Comparison of ENCODE assay signal across 7 mouse cellular contexts in genomic region chr7:137312933-137313182, GRCm38 (mm10). TPM values are rescaled to one million over a fixed set of nuclear protein-coding genes. Genes with fewer than 3 reads are reported as not detected.
DNase-seq lines count a peak whose midpoint lies in the region; ATAC-seq and TF ChIP-seq lines count a peak whose summit lies in the region.

No protein-coding gene starts in this region.

- ATAC-seq in lung, postnatal 0 days = no peak
- no peak for ATAC-seq in forebrain, embryonic 12.5 days (ENCODE audit: low FRiP score)
- ATAC-seq in limb, embryonic 11.5 days (ENCODE audit: insufficient number of reproducible peaks, low FRiP score, low TSS enrichment, low read depth) = no peak

- H3K4me3 ChIP-seq in lung, postnatal 0 days (ENCODE audit: low read depth, low read length) = peak overlapping the region; percentile 60
- peak overlapping the region; percentile 61 for H3K4me3 ChIP-seq in forebrain, embryonic 12.5 days (replicated peaks)
- peak overlapping the region; percentile 83 for H3K4me3 ChIP-seq in limb, embryonic 11.5 days (ENCODE audit: low read depth, low read length)
- H3K4me3 ChIP-seq in small intestine, adult 2 months (ENCODE audit: low read depth, low read length) = peak overlapping the region; percentile 71

- no peaks in the 10 kb centered on the region for H3K36me3 ChIP-seq in lung, postnatal 0 days (ENCODE audit: insufficient read depth, low read length)
- no peaks in the 10 kb centered on the region for H3K36me3 ChIP-seq in forebrain, embryonic 12.5 days (replicated peaks)
- no peaks in the 10 kb centered on the region for H3K36me3 ChIP-seq in limb, embryonic 11.5 days (ENCODE audit: control insufficient read depth, insufficient read depth, low read length)
- H3K36me3 ChIP-seq in small intestine, adult 2 months (ENCODE audit: control insufficient read depth, insufficient read depth, low read length) = no peaks in the 10 kb centered on the region

- peak overlapping the region; percentile 98 for H3K4me2 ChIP-seq in lung, postnatal 0 days (replicated peaks; ENCODE audit: low read depth, low read length)
- peak overlapping the region; percentile 93 for H3K4me2 ChIP-seq in forebrain, embryonic 12.5 days
- H3K4me2 ChIP-seq in limb, embryonic 11.5 days (ENCODE audit: low read depth, severe bottlenecking) = peak overlapping the region; percentile 95

- peaks cover 98% of the 10 kb centered on the region for H3K27me3 ChIP-seq in lung, postnatal 0 days (replicated peaks; ENCODE audit: insufficient read depth, low read length)
- peaks cover 93% of the 10 kb centered on the region for H3K27me3 ChIP-seq in forebrain, embryonic 12.5 days
- peaks cover 43% of the 10 kb centered on the region for H3K27me3 ChIP-seq in limb, embryonic 11.5 days (ENCODE audit: control insufficient read depth, insufficient read depth, low read length)
- H3K27me3 ChIP-seq in small intestine, adult 2 months (ENCODE audit: control insufficient read depth, insufficient read depth, low read length) = peaks cover 90% of the 10 kb centered on the region

- no peak for TF ChIP-seq EP300 in lung, postnatal 0 days (IDR thresholded peaks at IDR 0.05)

- no peak overlapping the region for H3K27ac ChIP-seq in lung, postnatal 0 days (ENCODE audit: low read length)
- 0 out of 2 replicates have a peak overlapping the region, but pooled peaks have one; percentile 80 for H3K27ac ChIP-seq in forebrain, embryonic 12.5 days
- no peak overlapping the region for H3K27ac ChIP-seq in limb, embryonic 11.5 days (replicated peaks; ENCODE audit: low read depth, low read length)
- no peak overlapping the region for H3K27ac ChIP-seq in small intestine, adult 2 months (ENCODE audit: insufficient read depth, low read depth, low read length)

- H3K9ac ChIP-seq in lung, postnatal 0 days (replicated peaks; ENCODE audit: low read depth) = no peak overlapping the region
- peak overlapping the region; percentile 70 for H3K9ac ChIP-seq in forebrain, embryonic 12.5 days
- peak overlapping the region; percentile 93 for H3K9ac ChIP-seq in limb, embryonic 11.5 days (ENCODE audit: low read length)

- TF ChIP-seq POLR2A in small intestine, adult 2 months (IDR thresholded peaks at IDR 0.05; ENCODE audit: low read depth, low read length) = no peak

- no peak for TF ChIP-seq CTCF in lung, postnatal 0 days (IDR thresholded peaks at IDR 0.05)
- TF ChIP-seq CTCF in small intestine, adult 2 months (IDR thresholded peaks at IDR 0.05; ENCODE audit: extremely low read depth, insufficient read length, insufficient replicate concordance, low read depth, low read length) = no peak

- peaks cover 19% of the 10 kb centered on the region; the same call in 1 of the 2 replicates for H3K4me1 ChIP-seq in lung, postnatal 0 days (ENCODE audit: insufficient read depth, low read depth, low read length)
- peaks cover 74% of the 10 kb centered on the region for H3K4me1 ChIP-seq in forebrain, embryonic 12.5 days
- peaks cover 46% of the 10 kb centered on the region for H3K4me1 ChIP-seq in limb, embryonic 11.5 days (ENCODE audit: control insufficient read depth, insufficient read depth, low read length)
- peaks cover 10% of the 10 kb centered on the region for H3K4me1 ChIP-seq in small intestine, adult 2 months (ENCODE audit: control insufficient read depth, insufficient read depth, insufficient read length, low read length)

- no peak for DNase-seq in lung, postnatal 0 days (ENCODE audit: low spot score)
- no peak for DNase-seq in lung, postnatal 36 days
- DNase-seq in limb, embryonic 11.5 days (ENCODE audit: low spot score) = no peak
- DNase-seq in thymus, postnatal 4 days = no peak
- no peak for DNase-seq in adrenal gland, adult 18-20 months (ENCODE audit: low spot score in 2 of 2)

- 1% methylated on average over 10 of the region's 10 CpGs for WGBS in lung, postnatal 0 days
- WGBS in forebrain, embryonic 12.5 days = 0% methylated on average over 10 of the region's 10 CpGs
- under 1% methylated on average over 10 of the region's 10 CpGs for WGBS in limb, embryonic 11.5 days
- 3% methylated on average over 10 of the region's 10 CpGs for WGBS in small intestine, adult 2 months

- no peaks in the 10 kb centered on the region for H3K9me3 ChIP-seq in lung, postnatal 0 days (ENCODE audit: low read length)
- no peaks in the 10 kb centered on the region for H3K9me3 ChIP-seq in forebrain, embryonic 12.5 days
- H3K9me3 ChIP-seq in limb, embryonic 11.5 days (ENCODE audit: control insufficient read depth, low read length) = no peaks in the 10 kb centered on the region

RNA-seq across cellular contexts. Expression of gene Ebf3, which starts 1.4 kb away (rescaled TPM):
- not detected in 2 replicates for polyA plus RNA-seq in lung, postnatal 0 days (2015; fragmentation: Nextera tagmentation; extraction: Ambion mirVana)
- 3.4 and 6.4 TPM in 2 replicates for polyA plus RNA-seq in forebrain, embryonic 12.5 days (2016; fragmentation: Nextera tagmentation; extraction: Ambion mirVana)
- 9.8 and 10.3 TPM in 2 replicates for polyA plus RNA-seq in limb, embryonic 11.5 days (2014; fragmentation: Nextera tagmentation; extraction: Ambion mirVana)
- 0.50 and 0.70 TPM in 2 replicates for polyA plus RNA-seq in small intestine, adult 2 months (2012; rRNA removed)
- 10 to 100 TPM in 1 of 2 experiments, 1 to 10 TPM in 1; 2.6 to 12.3 TPM for total RNA-seq in adrenal gland, adult 18-20 months (2021)
